Mouse (Mus musculus) forebrain, postnatal 0 days (tissue): ENCODE measurements around the gene Gck. TPM values are rescaled to one million over a fixed set of nuclear protein-coding genes. Genes with fewer than 3 reads are reported as not detected.
"Not testable (repeated sequence)": the region's sequence is repeated elsewhere in the genome, so short reads cannot be mapped to it uniquely, and the experiment has no call there.

Experiments
- ATAC-seq: fragments of 200-750 bp; cut with Nextera tagmentation; 2 replicates; pipeline ENCODE4 v1.8.0; 2017; ENCODE audit warnings: mild to moderate bottlenecking, moderate library complexity
- DNase-seq: peaks from one replicate; pipeline ENCODE4 v3.0.0-alpha.2; 2015
- H3K27ac ChIP-seq: fragments of 300-500 bp; sonication (generic); 2 replicates; pipeline ENCODE4 v1.5.1; 2014; ENCODE audit warnings: low read depth, mild to moderate bottlenecking, antibody characterized with exemption, low read length, moderate library complexity, mixed read lengths
- H3K27me3 ChIP-seq: fragments of 300-500 bp; sonication (generic); 2 replicates; pipeline ENCODE4 v1.6.1; 2014; ENCODE audit warnings: mild to moderate bottlenecking, low read length, mixed read lengths; ENCODE audit not compliant: insufficient read depth
- H3K36me3 ChIP-seq: fragments of 300-500 bp; sonication (generic); 2 replicates; pipeline ENCODE4 v1.6.1; 2014; ENCODE audit warnings: mild to moderate bottlenecking, moderate library complexity; ENCODE audit not compliant: insufficient read depth
- H3K4me1 ChIP-seq: fragments of 300-500 bp; sonication (generic); 2 replicates; pipeline ENCODE4 v1.6.1; 2014; ENCODE audit warnings: antibody characterized with exemption; ENCODE audit not compliant: insufficient read depth
- H3K4me2 ChIP-seq: fragments of 300-500 bp; sonication (generic); 2 replicates; pipeline ENCODE4 v1.6.1; 2014; ENCODE audit warnings: low read depth, mild to moderate bottlenecking, moderate library complexity
- H3K4me3 ChIP-seq: fragments of 300-500 bp; sonication (generic); 2 replicates; pipeline ENCODE4 v1.5.1; 2014; ENCODE audit warnings: low read depth, low read length, mixed read lengths
- H3K9ac ChIP-seq: fragments of 300-500 bp; sonication (generic); 2 replicates; pipeline ENCODE4 v1.6.1; 2014; ENCODE audit warnings: mild to moderate bottlenecking
- H3K9me3 ChIP-seq: fragments of 300-500 bp; sonication (generic); 2 replicates; pipeline ENCODE4 v1.6.1; 2016; ENCODE audit warnings: low read length
- CTCF ChIP-seq: sonication (generic); IDR thresholded peaks from 2 replicates; pipeline ENCODE4 v1.5.1; 2016; ENCODE audit warnings: antibody characterized with exemption, control low read depth, low read depth
- WGBS: fragments of 180-500 bp; shearing (Covaris S2); extraction: QIAGEN DNeasy Blood & Tissue Kit; methylation state at CpG from one replicate; pipeline ENCODE4 v1.1.7; 2014; 5-methylcytosine and 5-hydroxymethylcytosine counted together
- polyA plus RNA-seq: library from polyadenylated mRNA; unstranded; fragments of >200 nt; fragmentation: Nextera tagmentation; extraction: Ambion mirVana; gene quantifications from 2 replicates; pipeline ENCODE4 v1.2.1, GENCODE M21; 2015
- total RNA-seq: library from RNA; depleted of rRNA; stranded (reverse); fragments of >200 nt; gene quantifications from 2 replicates; pipeline ENCODE4 v1.2.3, GENCODE M21; 2014

Gene Gck
- total and polyA plus RNA-seq, 2 experiments from 2014 or later = 7.1 to 12.9 TPM

GRCm38 (mm10) chr11:5893807-5894206, 56.1 kb downstream of the Gck start:
- no peak for TF ChIP-seq CTCF
- no peaks in the 10 kb centered on the region for H3K27me3 ChIP-seq
- no peaks in the 10 kb centered on the region for H3K36me3 ChIP-seq
- WGBS = 72% methylated on average over 6 of the region's 6 CpGs
- H3K4me1 ChIP-seq = no peaks in the 10 kb centered on the region
- no peak overlapping the region for H3K4me3 ChIP-seq
- DNase-seq = no peak
- H3K9ac ChIP-seq = no peak overlapping the region
- no peaks in the 10 kb centered on the region for H3K9me3 ChIP-seq
- H3K4me2 ChIP-seq = no peak overlapping the region
- no peak for ATAC-seq
- no peak overlapping the region for H3K27ac ChIP-seq

- no peak for DNase-seq
- Histone ChIP-seq H3K27ac (0 out of 2 replicates have a peak overlapping the region, but pooled peaks have one; percentile 35), H3K4me2 (no peak overlapping the region)
Observed at GRCm38 (mm10) chr11:5892810-5893368, 57.0 kb downstream of the Gck start.

GRCm38 (mm10) chr11:5892151-5892591, 57.7 kb downstream of the Gck start:
- ATAC-seq (no peak; the same call in 1 of the 2 replicates), DNase-seq (no peak)
- no peak for TF ChIP-seq CTCF
- Histone ChIP-seq H3K27ac (0 out of 2 replicates have a peak overlapping the region, but pooled peaks have one; percentile 35), H3K9me3 (no peaks in the 10 kb centered on the region), H3K4me3 (no peak overlapping the region), H3K4me1 (no peaks in the 10 kb centered on the region), H3K27me3 (no peaks in the 10 kb centered on the region), H3K4me2 (no peak overlapping the region), H3K9ac (no peak overlapping the region), H3K36me3 (no peaks in the 10 kb centered on the region)
- WGBS = 74% methylated on average over 8 of the region's 8 CpGs

More at GRCm38 (mm10) chr11:5892810-5893368, 57.0 kb downstream of the Gck start:
- Histone ChIP-seq H3K9me3 (no peaks in the 10 kb centered on the region), H3K4me1 (no peaks in the 10 kb centered on the region), H3K4me3 (no peak overlapping the region), H3K27me3 (no peaks in the 10 kb centered on the region), H3K36me3 (no peaks in the 10 kb centered on the region), H3K9ac (no peak overlapping the region)
- ATAC-seq = peak; percentile 72
- 58% methylated on average over 4 of the region's 4 CpGs for WGBS
- no peak for TF ChIP-seq CTCF

- H3K9ac ChIP-seq, H3K4me1 ChIP-seq, H3K4me3 ChIP-seq, H3K27ac ChIP-seq, DNase-seq, H3K9me3 ChIP-seq, H3K4me2 ChIP-seq, H3K36me3 ChIP-seq, ATAC-seq, H3K27me3 ChIP-seq: not testable (repeated sequence)
- 69% methylated on average over 5 of the region's 5 CpGs for WGBS
Observed at GRCm38 (mm10) chr11:5888563-5888962, 61.3 kb downstream of the Gck start.

GRCm38 (mm10) chr11:5887250-5887649, 62.6 kb downstream of the Gck start:
- Histone ChIP-seq H3K9me3 (no peaks in the 10 kb centered on the region), H3K36me3 (no peaks in the 10 kb centered on the region), H3K4me2 (no peak overlapping the region), H3K27ac (no peak overlapping the region), H3K4me1 (no peaks in the 10 kb centered on the region), H3K4me3 (no peak overlapping the region), H3K27me3 (no peaks in the 10 kb centered on the region), H3K9ac (no peak overlapping the region)
- ATAC-seq (no peak), DNase-seq (no peak)
- no peak for TF ChIP-seq CTCF
- WGBS = 17% methylated on average over 5 of the region's 5 CpGs

- Histone ChIP-seq H3K9ac (no peak overlapping the region), H3K27ac (no peak overlapping the region), H3K9me3 (no peaks in the 10 kb centered on the region), H3K4me3 (no peak overlapping the region), H3K4me2 (no peak overlapping the region), H3K27me3 (no peaks in the 10 kb centered on the region), H3K4me1 (no peaks in the 10 kb centered on the region), H3K36me3 (no peaks in the 10 kb centered on the region)
- peak; percentile 93 for TF ChIP-seq CTCF
- peak; percentile 77; the same call in 1 of the 2 replicates for ATAC-seq
- 18% methylated on average over 9 of the region's 9 CpGs for WGBS
- peak; percentile 85 for DNase-seq
Observed at GRCm38 (mm10) chr11:5886187-5886586, 63.7 kb downstream of the Gck start.

- H3K9me3 ChIP-seq = no peaks in the 10 kb centered on the region
- no peak overlapping the region for H3K9ac ChIP-seq
- H3K27ac ChIP-seq = no peak overlapping the region
- no peak for ATAC-seq
- no peak for TF ChIP-seq CTCF
- no peak overlapping the region for H3K4me3 ChIP-seq
- 83% methylated on average over 8 of the region's 8 CpGs for WGBS
- H3K36me3 ChIP-seq = no peaks in the 10 kb centered on the region
- H3K27me3 ChIP-seq = no peaks in the 10 kb centered on the region
- 0 out of 2 replicates have a peak, but pooled peaks cover 9% of the 10 kb centered on the region for H3K4me1 ChIP-seq
- DNase-seq = no peak
- H3K4me2 ChIP-seq = no peak overlapping the region
Observed at GRCm38 (mm10) chr11:5882518-5882917, 67.4 kb downstream of the Gck start.
